Comparison of ENCODE assay signal across 21 mouse cellular contexts in genomic region chr11:50617015-50617543, GRCm38 (mm10). TPM values are rescaled to one million over a fixed set of nuclear protein-coding genes. Genes with fewer than 3 reads are reported as not detected.
DNase-seq lines count a peak whose midpoint lies in the region; ATAC-seq and TF ChIP-seq lines count a peak whose summit lies in the region.
"Had no signal": no experiment of that assay in that cellular context is flagged by ENCODE, and none has a peak within 500 bp of the region (broad histone marks: within the 10 kb centered on the region; RNA-seq: fewer than 3 reads in every experiment).

No protein-coding gene starts in this region.

- H3K27ac ChIP-seq in heart, embryonic 10.5 days = no peak overlapping the region
- H3K27ac ChIP-seq in liver, adult 2 months (replicated peaks; ENCODE audit: insufficient read depth, low read depth, low read length) = peak overlapping the region; percentile 38; the same call in 1 of the 2 replicates
- peak overlapping the region; percentile 44 for H3K27ac ChIP-seq in heart, postnatal 0 days (ENCODE audit: low read depth)
- H3K27ac ChIP-seq: embryonic facial prominence, embryonic 12.5 days; forebrain, embryonic 15.5 days; hindbrain, embryonic 10.5 days; hindbrain, embryonic 14.5 days; intestine, embryonic 15.5 days had no signal

- H3K9me3 ChIP-seq in heart, embryonic 10.5 days = no peaks in the 10 kb centered on the region
- H3K9me3 ChIP-seq in heart, postnatal 0 days (replicated peaks; ENCODE audit: control insufficient read depth, low read length) = no peaks in the 10 kb centered on the region
- H3K9me3 ChIP-seq: embryonic facial prominence, embryonic 12.5 days; forebrain, embryonic 15.5 days; hindbrain, embryonic 10.5 days; intestine, embryonic 15.5 days had no signal

- no peaks in the 10 kb centered on the region for H3K36me3 ChIP-seq in heart, embryonic 10.5 days
- H3K36me3 ChIP-seq in liver, adult 2 months (ENCODE audit: control insufficient read depth, insufficient read depth, low read length) = no peaks in the 10 kb centered on the region
- H3K36me3 ChIP-seq in heart, postnatal 0 days (replicated peaks; ENCODE audit: control insufficient read depth, insufficient read depth, low read length) = no peaks in the 10 kb centered on the region
- H3K36me3 ChIP-seq: embryonic facial prominence, embryonic 12.5 days; forebrain, embryonic 15.5 days; G1E; hindbrain, embryonic 10.5 days; intestine, embryonic 15.5 days had no signal

- TF ChIP-seq POLR2A in liver, adult 2 months (IDR thresholded peaks at IDR 0.05; ENCODE audit: extremely low read depth, insufficient read depth, low read length) = no peak

- no peak overlapping the region for H3K4me3 ChIP-seq in heart, embryonic 10.5 days
- no peak overlapping the region for H3K4me3 ChIP-seq in liver, adult 2 months (ENCODE audit: insufficient read depth, low read depth, low read length)
- H3K4me3 ChIP-seq in heart, postnatal 0 days (ENCODE audit: low read depth, low read length) = no peak overlapping the region
- H3K4me3 ChIP-seq: embryonic facial prominence, embryonic 12.5 days; forebrain, embryonic 15.5 days; hindbrain, embryonic 10.5 days; intestine, embryonic 15.5 days had no signal

- 67% methylated on average over 11 of the region's 11 CpGs for WGBS in heart, embryonic 10.5 days
- 72% methylated on average over 11 of the region's 11 CpGs for WGBS in liver, adult 2 months
- 59% methylated on average over 11 of the region's 11 CpGs for WGBS in heart, postnatal 0 days

- DNase-seq in heart, adult 8-10 months (ENCODE audit: low spot score) = peak; percentile 70
- no peak for DNase-seq in heart, embryonic 10.5 days (ENCODE audit: low spot score)
- peak; percentile 13 for DNase-seq in liver, adult 2 months (ENCODE audit: extremely low read depth, low read depth, low spot score)
- DNase-seq in liver = no peak
- DNase-seq in heart, postnatal 0 days (ENCODE audit: low spot score) = peak; percentile 63
- no peak for DNase-seq in layer of hippocampus, adult 9-11 months
- DNase-seq: adrenal gland, adult 8-10 months; adrenal gland, postnatal 36 days; B cell, adult 2 months; cerebellum, adult 11-12 months; cerebellum, adult 9-10 months; cerebellum, postnatal 25 days; gastrocnemius, postnatal 36 days; kidney, adult 18-20 months had no signal

- no peak overlapping the region for H3K9ac ChIP-seq in liver, adult 2 months (ENCODE audit: low read depth, low read length)
- no peak overlapping the region for H3K9ac ChIP-seq in heart, postnatal 0 days (replicated peaks; ENCODE audit: low read depth, low read length)
- H3K9ac ChIP-seq: embryonic facial prominence, embryonic 12.5 days; forebrain, embryonic 15.5 days; hindbrain, embryonic 14.5 days; intestine, embryonic 15.5 days had no signal

- no peaks in the 10 kb centered on the region for H3K79me2 ChIP-seq in liver, adult 2 months (ENCODE audit: control insufficient read depth, insufficient read depth, low read length)

- TF ChIP-seq CTCF in liver, adult 2 months (IDR thresholded peaks at IDR 0.05; ENCODE audit: low read depth, low read length) = no peak
- no peak for TF ChIP-seq CTCF in heart, postnatal 0 days (IDR thresholded peaks at IDR 0.05; ENCODE audit: low read depth)

- TF ChIP-seq EP300 in heart, postnatal 0 days (IDR thresholded peaks at IDR 0.05; ENCODE audit: low read depth) = peak; percentile 51; the same call in 1 of the 2 replicates

- H3K27me3 ChIP-seq in heart, embryonic 10.5 days (ENCODE audit: insufficient read depth, poor library complexity, severe bottlenecking) = peaks cover 6% of the 10 kb centered on the region
- H3K27me3 ChIP-seq in liver, adult 2 months (ENCODE audit: control insufficient read depth, insufficient read depth, low read length) = no peaks in the 10 kb centered on the region
- no peaks in the 10 kb centered on the region for H3K27me3 ChIP-seq in heart, postnatal 0 days (ENCODE audit: control insufficient read depth, insufficient read depth, low read length)
- H3K27me3 ChIP-seq: embryonic facial prominence, embryonic 12.5 days; forebrain, embryonic 15.5 days; intestine, embryonic 15.5 days had no signal

- H3K4me2 ChIP-seq in heart, postnatal 0 days (ENCODE audit: low read depth, low read length) = no peak overlapping the region
- H3K4me2 ChIP-seq: embryonic facial prominence, embryonic 12.5 days; forebrain, embryonic 15.5 days; hindbrain, embryonic 14.5 days; intestine, embryonic 15.5 days had no signal

- ATAC-seq in heart, postnatal 0 days (ENCODE audit: insufficient read depth, low read depth) = peak; percentile 47
- ATAC-seq: CD4-positive, CD25-positive, alpha-beta regulatory T cell, adult 4 months; forebrain, embryonic 15.5 days; intestine, embryonic 15.5 days had no signal

- H3K4me1 ChIP-seq in heart, embryonic 10.5 days = 0 out of 2 replicates have a peak, but pooled peaks cover 6% of the 10 kb centered on the region
- no peaks in the 10 kb centered on the region for H3K4me1 ChIP-seq in liver, adult 2 months (ENCODE audit: control insufficient read depth, insufficient read depth, low read length)
- H3K4me1 ChIP-seq in heart, postnatal 0 days (ENCODE audit: control insufficient read depth, insufficient read depth) = no peaks in the 10 kb centered on the region
- H3K4me1 ChIP-seq: forebrain, embryonic 15.5 days had no signal

RNA-seq across cellular contexts. Expression of gene Adamts2, which starts 15.2 kb away (rescaled TPM):
- 1 to 10 TPM; 6.1 to 7.1 (median 6.8) TPM for total RNA-seq in heart, adult 8-10 months (2022)
- 1.4 and 3.9 TPM in 2 replicates for polyA plus RNA-seq in heart, embryonic 10.5 days (2016; fragmentation: Nextera tagmentation; extraction: Ambion mirVana)
- total RNA-seq in liver, adult 2 months (2014; rRNA removed) = 1.4 and 2.1 TPM in 2 replicates
- polyA plus RNA-seq in liver, adult 2 months (2012; rRNA removed) = 2.3 and 2.6 TPM in 2 replicates
- 19.0 and 19.4 TPM in 2 replicates for total RNA-seq in heart, postnatal 0 days (2014; rRNA removed; ENCODE audit: low replicate concordance)
- polyA plus RNA-seq in heart, postnatal 0 days (2015; fragmentation: Nextera tagmentation; extraction: Ambion mirVana) = 8.7 and 9.1 TPM in 2 replicates
- polyA plus RNA-seq: CD4-positive, CD25-positive, alpha-beta regulatory T cell, adult 4 months; G1E had no signal

Comparison
In these comparisons a context has a peak if more than half of its experiments do, and no peak if none do; other contexts are left out.
1. DNase-seq: peak in heart, adult 8-10 months (single experiment), liver, adult 2 months (single experiment) and heart, postnatal 0 days (single experiment); none in heart, embryonic 10.5 days (single experiment), liver (single experiment) and layer of hippocampus, adult 9-11 months (single experiment).